Mouse (Mus musculus): ENCODE measurements at regions not wholly inside any gene's neighbourhood (a gene's known extent, or its start where the extent isn't known, plus 50 kb on each side); places are given as distances from the start of the nearest gene placed in this dataset.
A peak's percentile ranks its signal among the peaks of the same experiment; 100 is the strongest.

DNA sequence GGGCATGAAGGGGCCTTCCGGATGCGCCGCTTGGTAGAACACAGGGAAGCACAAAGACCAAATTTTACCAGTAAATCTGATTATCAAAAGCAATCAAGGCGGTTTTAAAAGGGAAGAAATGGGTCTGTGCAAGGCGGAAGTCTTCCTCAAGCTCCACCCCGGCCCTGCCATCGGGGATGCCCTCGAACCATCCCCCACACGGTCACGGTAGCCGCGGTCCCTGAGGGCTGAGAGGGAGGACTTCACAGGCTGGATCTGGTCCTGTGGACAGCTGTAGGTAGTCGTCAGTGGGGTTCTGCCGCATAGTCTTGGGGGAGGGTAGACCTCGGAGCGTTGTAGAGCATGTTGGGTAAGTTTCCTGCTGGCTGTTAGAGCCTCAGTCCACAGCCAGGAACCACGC is 104.9 kb downstream of the Tpra1 start:
- no peak for DNase-seq (ENCODE audit: low spot score in 2 of 2)

DNA sequence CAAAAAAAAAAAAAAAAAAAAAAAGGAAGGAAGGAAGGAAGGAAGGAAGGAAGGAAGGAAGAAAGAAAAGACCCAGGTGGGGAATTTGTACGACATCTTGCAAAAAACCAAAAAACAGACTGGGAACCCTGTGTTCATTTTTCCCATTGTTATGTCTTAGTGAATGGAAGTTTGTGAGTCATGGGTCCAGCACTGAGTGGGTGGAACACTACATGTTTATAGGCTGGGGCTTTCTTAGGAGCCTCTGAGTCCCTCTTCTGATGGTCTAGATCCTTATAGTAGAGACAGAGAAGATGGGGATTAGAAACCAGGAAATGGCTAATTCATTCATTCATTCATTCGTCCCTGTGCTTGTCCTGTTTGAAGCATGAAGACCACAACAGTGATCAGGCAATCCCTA is 105.5 kb downstream of the Tpra1 start:
- no peak for DNase-seq (ENCODE audit: low spot score in 2 of 2)

DNA sequence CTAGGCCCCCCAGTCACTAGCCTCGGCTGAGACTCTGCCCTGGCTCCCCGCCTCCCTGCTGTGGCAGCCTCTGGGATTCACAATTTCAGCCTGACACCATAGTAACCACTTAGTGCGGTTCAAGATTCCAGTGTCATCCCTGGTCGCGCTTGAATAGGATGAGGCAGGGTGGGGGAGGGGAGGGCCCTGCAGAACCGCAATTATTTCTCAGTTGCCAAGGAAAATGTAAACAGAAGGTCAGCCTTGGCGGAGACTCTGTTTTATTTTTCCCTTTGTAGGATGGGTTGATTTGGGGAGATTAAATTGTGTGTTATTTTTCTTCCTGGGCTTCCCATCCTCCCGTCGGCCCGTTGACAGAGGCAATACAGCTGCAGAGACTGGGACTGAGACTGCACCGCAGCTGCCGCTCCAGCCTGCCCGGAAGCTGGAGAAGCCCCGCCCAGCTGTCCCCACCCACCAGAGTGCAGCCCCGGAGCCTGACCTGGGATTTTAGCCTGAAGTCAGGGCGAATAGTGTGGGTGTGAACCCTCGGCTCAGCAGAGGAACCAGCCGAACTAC is 106.6 kb downstream of the Tpra1 start:
- DNase-seq (ENCODE audit: low spot score in 2 of 2) = no peak

DNA sequence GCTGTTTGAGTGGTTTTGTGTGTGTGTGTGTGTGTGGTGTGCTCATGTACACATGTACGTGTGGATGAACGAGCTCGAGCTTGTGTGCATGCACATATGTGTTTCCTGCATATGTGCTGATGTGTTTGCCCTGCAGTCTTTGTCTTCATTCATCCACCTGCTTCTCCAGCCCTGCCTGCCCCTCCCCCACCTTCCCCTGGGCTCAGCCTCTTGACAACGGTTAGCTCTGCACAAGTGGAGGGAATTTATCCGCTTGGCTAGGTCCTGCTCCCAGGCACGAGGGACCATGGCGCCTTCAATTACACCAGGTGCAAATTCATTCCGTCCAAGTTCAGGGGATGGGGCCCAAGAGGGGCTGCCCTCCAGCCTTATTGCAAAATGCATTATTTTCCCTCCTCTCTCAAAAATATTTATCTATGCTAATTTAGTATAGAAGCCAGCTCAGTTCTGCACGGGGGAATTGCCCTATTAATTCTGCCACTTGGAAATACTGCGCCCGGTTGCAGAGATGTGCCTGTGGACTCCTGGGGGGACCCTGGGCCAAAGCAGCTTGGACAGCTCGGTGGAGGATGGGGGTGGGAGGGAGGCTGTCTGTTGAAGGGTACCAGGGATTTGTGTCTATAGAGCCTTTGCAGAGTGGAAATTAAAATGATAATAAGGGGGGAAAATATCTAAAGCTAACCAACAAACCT is 111.1 kb downstream of the Tpra1 start:
- no peak for DNase-seq (ENCODE audit: low spot score in 2 of 2)

DNA sequence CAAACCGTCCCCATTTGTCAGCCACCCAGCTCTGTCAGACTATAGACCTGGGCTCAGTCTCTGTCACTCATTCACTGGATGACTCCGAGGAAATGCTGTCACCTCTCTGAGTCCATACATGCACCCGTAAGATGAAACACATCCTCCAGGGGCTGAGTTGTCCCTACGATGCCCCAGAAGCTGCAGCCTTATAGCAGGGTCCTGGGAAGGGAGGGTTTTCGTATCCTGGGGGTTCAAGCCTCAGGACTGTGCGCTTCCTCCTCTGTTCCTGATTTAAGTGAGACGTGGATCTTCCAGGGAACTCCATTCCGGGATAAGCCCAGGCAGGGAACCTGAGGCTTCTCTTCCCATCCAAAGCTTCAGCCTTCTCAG is 111.6 kb downstream of the Tpra1 start:
- DNase-seq (ENCODE audit: low spot score in 2 of 2) = no peak

DNA sequence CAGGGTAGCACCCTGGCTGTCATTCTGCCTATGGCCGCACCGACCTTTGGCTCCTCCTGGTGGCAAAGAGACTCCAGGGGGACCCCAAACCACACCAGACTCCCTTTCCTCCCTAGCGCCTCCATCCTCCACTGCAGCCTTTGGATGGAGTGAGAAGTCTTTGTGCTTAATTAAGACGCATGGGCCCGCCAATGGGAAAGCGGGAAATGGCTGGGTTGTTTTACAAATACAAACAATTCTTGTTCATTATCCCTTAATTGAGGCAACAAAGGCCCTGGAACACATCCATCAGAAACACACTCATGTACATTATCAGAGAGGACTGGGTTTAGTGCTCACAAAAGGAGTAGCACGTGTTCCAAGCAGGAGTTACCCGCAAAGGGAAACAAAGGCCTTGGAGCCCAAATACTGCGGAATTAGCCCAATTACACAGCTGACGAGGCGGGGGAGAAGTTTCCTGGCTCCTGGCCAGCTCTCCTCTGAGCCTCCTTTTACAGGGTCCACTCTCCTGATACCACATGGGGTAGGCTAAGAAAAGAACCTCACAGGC is 122.1 kb downstream of the Tpra1 start:
- DNase-seq (ENCODE audit: low spot score in 2 of 2) = no peak

DNA sequence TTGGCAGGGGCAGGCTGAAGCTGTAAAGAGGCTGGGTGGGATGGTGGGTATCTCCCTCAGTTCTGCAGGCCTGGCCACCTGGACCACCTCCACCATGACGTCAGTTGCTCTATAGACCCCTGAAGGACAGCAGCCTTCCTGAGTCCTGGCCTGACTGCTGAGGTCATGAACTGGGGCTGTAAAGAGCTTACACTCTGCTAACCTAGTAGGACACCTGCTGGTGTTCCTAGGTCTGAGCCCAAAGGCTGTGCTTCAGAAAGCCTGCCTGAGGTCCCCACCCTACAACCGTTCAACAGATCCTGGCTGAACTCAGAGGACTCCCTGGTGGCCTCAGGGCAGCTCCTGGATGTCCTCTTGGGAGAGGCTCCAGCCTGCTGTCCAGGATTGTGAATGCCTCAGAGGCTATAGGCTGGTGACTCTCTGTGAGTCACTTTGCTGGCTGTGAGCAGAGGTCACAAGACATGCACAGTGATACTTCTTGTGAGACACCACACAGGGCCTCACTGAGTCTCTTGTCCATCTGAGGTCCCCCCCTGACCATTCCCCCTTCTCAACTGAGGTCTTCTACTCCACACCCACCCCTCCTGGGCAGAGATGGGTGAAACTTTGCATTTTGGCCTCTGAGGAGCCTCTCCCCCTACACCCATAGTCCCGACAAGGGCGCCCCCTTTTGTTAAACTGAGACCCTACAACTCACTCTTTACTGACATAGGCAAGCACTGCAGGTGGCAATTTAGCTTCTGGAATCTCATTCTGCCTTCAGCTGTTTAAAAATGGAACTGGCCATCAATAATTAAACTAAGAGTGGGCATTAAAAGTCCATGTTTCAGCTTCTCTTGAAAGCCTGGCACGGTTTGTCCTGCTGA is 131.6 kb downstream of the Tpra1 start:
- no peak for DNase-seq (ENCODE audit: low spot score in 2 of 2)

DNA sequence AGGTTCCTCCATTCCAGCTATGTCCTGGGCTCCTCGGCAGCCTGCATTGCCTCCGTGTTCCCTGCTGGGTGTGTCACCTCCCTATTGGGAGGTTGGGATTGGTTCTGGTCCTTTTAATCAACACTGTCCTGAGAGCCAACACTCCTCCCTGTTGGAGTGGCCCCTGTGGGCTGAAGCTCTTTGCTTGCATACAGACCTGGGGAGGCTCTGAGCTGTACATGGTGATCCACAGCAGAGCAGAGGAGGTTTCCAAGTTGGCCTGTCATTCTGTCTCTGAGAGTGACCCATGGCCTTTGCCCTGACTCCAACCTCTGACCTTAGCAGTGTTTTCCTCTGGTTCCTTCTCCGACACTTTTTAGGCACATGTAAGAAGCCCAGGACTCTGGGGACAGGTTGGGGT is 132.4 kb downstream of the Tpra1 start:
- DNase-seq (ENCODE audit: low spot score in 2 of 2) = no peak

DNA sequence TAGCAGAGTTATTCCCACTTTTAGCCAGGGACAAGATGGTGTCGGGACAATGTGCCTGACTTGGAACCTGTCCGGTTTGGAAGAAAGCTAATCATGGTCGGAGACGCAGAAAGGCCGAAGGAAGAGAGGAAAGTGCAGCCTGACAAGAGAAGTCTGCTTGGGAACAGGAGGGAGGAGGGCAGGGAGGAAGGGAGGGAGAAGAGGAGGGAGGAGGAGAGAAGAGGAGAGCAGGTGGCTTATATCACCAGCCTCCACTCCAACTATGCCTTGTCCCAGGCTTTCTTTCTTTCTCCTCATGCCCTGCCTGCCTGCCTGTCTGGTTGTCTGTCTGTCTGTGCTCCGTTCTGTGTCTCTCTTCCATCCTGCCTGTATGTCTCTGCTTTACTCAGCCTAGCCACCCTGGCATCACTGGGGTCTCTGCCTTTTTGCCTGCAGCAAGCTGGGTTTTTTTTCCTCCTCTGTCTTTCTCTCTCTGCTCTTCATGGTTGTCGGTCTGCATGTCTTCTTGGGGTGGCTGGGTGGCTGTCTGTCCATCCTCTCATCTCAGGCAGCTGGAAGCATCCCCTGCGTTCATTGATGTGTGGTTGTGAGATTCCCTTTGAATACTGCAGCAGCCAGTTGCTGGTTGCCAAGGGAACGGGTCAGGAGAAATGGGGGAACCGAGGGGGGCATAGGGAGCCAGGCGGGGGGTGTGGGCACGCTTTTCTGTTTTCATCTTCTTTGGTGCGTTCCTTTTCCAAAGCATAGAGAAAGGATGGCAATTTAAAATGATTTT is 133.2 kb downstream of the Tpra1 start:
- DNase-seq (ENCODE audit: low spot score in 2 of 2) = no peak

DNA sequence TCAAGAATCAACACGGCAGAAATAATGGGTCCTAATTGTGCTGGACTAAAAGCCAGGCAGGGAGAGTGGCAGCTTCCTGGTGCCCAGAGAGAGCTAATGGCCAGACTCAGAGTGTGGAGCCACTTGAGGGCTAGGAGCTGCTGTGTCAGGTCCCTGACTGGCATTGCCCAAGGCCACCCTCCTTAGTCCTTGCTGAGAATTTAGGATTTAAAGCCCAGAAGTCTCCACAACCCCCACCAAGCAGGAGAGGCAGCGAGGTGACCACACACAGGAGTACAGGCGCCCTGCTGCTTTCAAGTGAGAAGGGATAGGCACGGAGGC is 133.7 kb downstream of the Tpra1 start:
- no peak for DNase-seq (ENCODE audit: low spot score in 2 of 2)

DNA sequence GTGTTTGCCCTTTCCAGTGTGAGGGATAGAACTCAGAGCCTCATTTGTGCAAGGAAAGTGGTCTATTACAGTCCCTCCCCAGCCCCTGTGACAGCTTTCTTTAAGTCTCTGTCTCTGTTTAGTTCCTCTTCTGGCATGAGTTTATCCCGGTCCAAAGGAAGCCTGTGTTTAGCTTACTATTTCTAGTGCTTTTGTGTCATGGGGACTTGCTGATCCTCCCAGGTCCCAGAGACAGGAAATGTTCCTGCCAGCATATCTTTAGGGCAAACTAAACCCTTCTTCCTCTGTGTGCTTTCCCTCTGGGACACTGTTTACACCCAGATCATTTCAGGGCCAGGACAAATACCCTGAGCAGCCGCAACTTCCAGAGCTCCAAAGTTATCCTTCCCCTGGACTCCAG is 135.3 kb downstream of the Tpra1 start:
- no peak for DNase-seq (ENCODE audit: low spot score in 2 of 2)

DNA sequence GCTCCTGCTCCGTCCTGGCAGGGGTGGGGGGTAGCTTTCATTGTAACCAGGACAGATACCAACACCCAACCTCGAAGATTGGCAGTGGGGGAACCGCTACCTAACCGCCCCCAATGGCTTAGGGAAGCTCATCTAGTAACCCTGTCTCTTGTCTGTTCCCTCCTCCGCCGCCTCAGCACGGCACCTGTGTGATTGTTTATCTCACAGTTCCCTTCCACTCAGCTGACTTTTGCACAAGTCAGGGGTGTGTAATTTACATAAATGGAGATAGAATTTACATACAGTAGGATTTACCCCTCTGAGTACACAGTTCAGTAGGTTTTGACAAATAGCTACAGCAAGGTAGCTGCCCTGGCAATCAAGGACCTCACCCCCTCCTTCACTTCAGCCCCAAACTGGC is 135.8 kb downstream of the Tpra1 start:
- DNase-seq (ENCODE audit: low spot score in 2 of 2) = no peak

DNA sequence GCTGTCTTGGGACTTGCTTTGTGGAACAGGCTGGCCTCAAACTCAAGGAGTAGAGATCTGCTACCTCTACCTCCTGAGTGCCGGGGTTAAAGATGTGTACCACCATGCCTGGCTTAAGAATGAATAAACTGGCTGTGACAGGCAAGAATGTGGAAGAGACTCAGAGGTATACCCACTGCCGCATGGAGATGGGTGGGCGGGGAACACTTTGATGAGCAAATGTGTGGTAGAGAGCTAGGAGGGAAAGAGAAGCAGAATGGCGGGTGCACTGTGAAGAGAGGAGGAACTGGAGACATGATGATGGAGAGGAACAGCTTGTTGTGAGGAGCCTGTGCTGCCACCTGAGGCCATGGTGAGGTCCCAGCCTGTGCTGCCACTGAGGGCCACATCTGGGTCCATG is 138.9 kb downstream of the Tpra1 start:
- DNase-seq (ENCODE audit: low spot score in 2 of 2) = no peak

DNA sequence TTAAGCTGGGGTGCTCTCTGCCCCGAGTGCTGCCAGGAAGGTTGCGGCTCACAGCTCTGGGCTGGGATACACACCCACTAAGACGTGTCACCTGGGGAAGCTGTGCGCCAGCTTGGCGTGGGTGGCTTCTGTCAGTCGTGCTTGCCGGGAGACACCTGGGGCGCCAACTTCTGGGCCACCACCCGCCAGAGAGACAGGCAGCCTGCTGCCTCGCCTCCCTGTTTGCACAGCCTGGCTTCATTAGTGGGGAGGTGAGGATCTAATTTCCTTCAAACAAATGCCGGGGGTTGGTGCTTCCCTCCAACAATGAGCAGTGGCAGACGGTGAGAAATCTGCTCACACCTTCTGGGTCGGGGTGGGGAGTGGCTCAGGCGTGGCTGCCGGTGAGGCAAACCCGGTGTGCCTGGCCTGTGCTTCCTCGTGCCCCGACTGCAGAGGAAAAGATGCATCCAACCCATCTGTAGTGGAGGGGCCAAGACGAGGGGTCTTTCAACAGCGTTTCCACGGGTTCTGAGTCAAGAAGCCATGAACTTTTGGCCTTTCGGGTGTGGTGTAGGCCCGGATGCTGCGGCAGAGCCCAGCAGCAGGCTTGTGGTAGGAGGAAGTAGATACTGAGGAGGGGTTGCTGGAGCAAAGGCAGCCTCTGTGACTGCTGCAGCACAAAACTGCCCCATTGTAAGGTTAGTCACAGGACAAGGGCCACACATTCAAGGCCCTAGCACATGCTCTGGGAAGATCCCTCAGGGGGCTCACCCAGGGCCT is 140.6 kb downstream of the Tpra1 start:
- peak in 1 of 2 experiments; percentile 18 for DNase-seq (ENCODE audit: low spot score in 2 of 2)

DNA sequence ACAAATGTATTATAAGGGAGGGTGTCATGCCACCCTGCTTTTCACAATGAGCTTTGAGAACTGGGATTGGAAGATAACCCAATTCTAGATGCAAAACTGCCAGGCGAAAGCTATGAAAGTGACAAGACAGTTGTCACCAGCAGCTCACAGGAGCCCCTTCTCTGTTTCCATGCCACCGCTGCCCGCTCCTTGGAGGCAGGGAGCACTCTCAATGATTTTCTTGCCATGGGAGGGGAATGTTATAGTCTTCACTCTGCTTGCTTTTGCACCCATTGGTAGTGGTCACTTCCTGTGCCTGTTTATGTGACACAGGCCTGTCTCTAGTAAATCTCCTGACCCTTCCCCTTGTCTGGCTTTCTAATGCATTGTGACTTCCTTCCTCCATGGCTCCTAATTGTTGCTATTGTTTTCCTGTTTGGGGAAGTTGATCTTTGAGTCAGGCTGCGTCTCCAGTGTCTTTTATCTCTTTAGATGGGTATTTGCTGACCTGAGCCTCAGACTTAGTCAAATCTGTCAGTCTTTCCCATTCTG is 143.4 kb downstream of the Tpra1 start:
- DNase-seq (ENCODE audit: low spot score in 2 of 2) = no peak

DNA sequence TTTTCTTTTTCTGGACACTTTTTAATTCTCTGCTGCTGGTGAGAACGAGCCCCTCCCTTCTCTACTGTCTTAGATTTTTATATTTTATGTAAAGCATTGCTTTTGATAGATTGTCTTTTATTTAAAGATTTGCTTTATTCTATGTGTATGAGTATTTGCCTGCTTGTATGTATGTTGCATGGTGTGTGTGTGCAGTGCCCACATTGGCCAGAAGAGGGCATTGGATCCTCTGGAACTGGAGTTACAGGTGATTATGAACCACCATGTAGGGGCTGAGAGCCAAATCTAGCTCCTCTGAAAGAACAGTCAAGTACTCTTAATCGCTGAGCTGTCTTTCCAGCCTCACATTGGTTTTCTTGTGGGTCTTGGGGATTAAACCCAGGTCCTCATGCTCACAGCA is 144.4 kb downstream of the Tpra1 start:
- DNase-seq (ENCODE audit: low spot score in 2 of 2) = no peak

DNA sequence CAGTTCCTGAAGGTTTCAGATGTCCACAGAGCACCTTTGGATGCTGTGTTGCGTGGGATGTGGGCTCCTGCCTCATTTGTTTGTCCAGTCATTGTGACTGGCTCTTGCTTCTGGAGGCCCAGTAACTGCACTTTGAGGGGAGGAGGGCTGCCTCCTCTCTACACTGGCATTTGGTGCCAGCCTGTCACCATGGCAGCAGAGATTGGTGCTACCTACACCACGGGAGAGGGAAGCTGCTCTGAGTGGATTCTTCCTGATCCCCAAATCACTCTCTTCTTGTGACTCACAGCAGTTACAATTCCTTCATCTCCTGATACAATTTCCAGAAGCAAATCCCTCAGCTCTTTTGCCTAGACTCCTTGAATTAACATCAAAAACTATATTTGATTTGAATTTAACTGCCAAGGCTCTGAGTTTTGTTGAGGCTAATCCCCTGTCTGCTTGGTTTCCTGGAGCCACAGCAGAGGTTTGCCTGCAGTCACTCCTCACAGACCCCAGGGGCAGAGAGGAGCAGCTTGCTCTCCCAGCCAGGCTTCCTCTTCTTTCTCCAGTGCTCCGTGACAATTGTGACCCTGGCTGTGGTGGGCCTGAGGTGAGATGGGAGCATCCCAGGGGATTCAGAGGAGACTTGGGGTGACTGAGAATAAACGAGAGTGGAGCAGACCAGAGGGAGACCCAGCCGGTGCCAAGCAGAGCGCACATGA is 145.7 kb downstream of the Tpra1 start:
- no peak for DNase-seq (ENCODE audit: low spot score in 2 of 2)

DNA sequence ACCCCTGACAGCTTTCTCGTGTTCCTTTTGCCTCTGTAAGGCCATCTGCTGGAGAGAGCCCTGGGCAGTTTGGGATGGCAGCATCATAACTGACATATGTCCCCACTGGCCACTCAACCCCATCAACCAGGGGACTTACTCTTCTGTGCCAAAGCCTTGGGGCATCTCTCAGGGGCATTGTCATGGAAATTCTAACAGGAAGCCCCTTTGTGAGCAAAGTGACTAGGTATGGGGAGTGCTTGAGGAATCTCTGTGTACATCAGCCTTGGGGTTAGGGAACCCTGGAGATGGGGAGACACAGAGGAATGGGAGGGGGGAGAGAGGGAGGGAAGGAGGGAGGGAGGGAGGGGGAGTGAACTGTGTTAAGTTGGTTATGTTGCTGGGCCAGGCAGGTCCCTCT is 147.2 kb downstream of the Tpra1 start:
- no peak for DNase-seq (ENCODE audit: low spot score in 2 of 2)

DNA sequence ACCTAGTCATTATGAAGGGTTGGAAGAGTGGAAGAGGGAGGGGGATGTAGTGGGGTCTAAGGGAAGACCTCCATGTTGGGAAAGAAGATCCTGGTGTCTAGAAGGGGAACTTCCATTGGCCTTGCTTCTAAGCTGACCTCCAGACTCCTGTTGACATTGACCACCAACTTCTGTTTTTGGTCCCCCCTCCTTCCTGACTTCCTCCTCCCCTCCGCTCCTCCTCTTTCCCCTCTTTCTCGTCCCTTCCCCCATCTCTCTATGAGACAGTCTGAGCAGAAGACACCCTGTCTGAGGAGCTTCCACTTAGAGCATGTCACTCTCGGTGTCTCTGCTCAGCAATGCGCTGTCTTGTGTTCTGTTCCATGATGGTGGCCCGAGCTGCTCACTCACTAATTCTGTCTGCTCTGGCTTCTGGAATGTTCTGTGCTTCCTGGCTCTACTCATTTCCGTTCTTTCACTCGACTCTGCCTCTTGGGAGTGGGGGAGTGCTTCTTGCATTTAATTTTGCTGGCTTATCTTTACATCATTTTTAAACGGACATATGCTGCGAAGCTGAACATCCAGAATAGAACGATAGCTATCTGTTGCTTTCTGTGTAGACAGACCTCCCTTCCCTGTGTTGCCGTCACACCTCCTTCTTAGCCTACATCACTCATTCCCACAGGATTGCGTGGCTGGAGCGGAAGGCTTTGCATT is 148.7 kb downstream of the Tpra1 start:
- no peak for DNase-seq (ENCODE audit: low spot score in 2 of 2)
